Mouse (Mus musculus) liver, embryonic 12.5 days (tissue): ENCODE measurements around the gene Tas2r115. TPM values are rescaled to one million over a fixed set of nuclear protein-coding genes. Genes with fewer than 3 reads are reported as not detected.
"Not testable (repeated sequence)": the region's sequence is repeated elsewhere in the genome, so short reads cannot be mapped to it uniquely, and the experiment has no call there.

Experiments used
- ATAC-seq: fragments of 200-750 bp; cut with Nextera tagmentation; 2 replicates; pipeline ENCODE4 v1.8.0; 2017; ENCODE audit warnings: moderate number of reproducible peaks, mild to moderate bottlenecking, moderate library complexity
- H3K27ac ChIP-seq: fragments of 300-500 bp; sonication (generic); 2 replicates; pipeline ENCODE4 v1.5.1; 2016; ENCODE audit warnings: mild to moderate bottlenecking
- H3K27me3 ChIP-seq: fragments of 300-500 bp; sonication (generic); replicated peaks from 2 replicates; pipeline ENCODE4 v1.6.1; 2016; ENCODE audit warnings: mild to moderate bottlenecking, moderate library complexity
- H3K36me3 ChIP-seq: fragments of 300-500 bp; sonication (generic); 2 replicates; pipeline ENCODE4 v1.6.1; 2016; ENCODE audit warnings: mild to moderate bottlenecking, moderate library complexity
- H3K4me1 ChIP-seq: fragments of 300-500 bp; sonication (generic); 2 replicates; pipeline ENCODE4 v1.6.1; 2016
- H3K4me2 ChIP-seq: fragments of 300-500 bp; sonication (generic); 2 replicates; pipeline ENCODE4 v1.6.1; 2016; ENCODE audit warnings: mild to moderate bottlenecking, moderate library complexity
- H3K4me3 ChIP-seq: fragments of 300-500 bp; sonication (generic); 2 replicates; pipeline ENCODE4 v1.5.1; 2016; ENCODE audit warnings: mild to moderate bottlenecking, moderate library complexity
- H3K9ac ChIP-seq: fragments of 300-500 bp; sonication (generic); 2 replicates; pipeline ENCODE4 v1.6.1; 2016; ENCODE audit warnings: mild to moderate bottlenecking, moderate library complexity
- H3K9me3 ChIP-seq: fragments of 300-500 bp; sonication (generic); replicated peaks from 2 replicates; pipeline ENCODE4 v1.6.1; 2016; ENCODE audit warnings: mild to moderate bottlenecking, moderate library complexity
- WGBS: fragments of 180-500 bp; shearing (Covaris S2); methylation state at CpG from one replicate; pipeline ENCODE4 v1.1.7; 2016; ENCODE audit not compliant: insufficient replicate concordance; 5-methylcytosine and 5-hydroxymethylcytosine counted together
- polyA plus RNA-seq: library from polyadenylated mRNA; unstranded; fragments of >200 nt; fragmentation: Nextera tagmentation; extraction: Ambion mirVana; gene quantifications from 2 replicates; pipeline ENCODE4 v1.2.1, GENCODE M21; 2016

The Tas2r115 gene
- not detected in 2 replicates for polyA plus RNA-seq

- no peak for ATAC-seq
Observed at GRCm38 (mm10) chr6:132737935-132738334, at the start of gene Tas2r115. TSS of gene Tas2r115 (minus strand) at chr6:132738035.

GRCm38 (mm10) chr6:132778062-132778461 is 40.2 kb upstream of the Tas2r115 start, which contains the start of gene Tas2r136:
TSS of gene Tas2r136 (minus strand) at chr6:132778162.
- ATAC-seq, result no peak
- H3K36me3 ChIP-seq, result no peaks in the 10 kb centered on the region
- H3K9ac ChIP-seq, result no peak within 1 kb of the TSS
- H3K4me3 ChIP-seq, result no peak within 1 kb of the TSS
- no peaks in the 10 kb centered on the region for H3K4me1 ChIP-seq
- H3K27me3 ChIP-seq, result no peaks in the 10 kb centered on the region
- H3K9me3 ChIP-seq, result no peaks in the 10 kb centered on the region
- no peak within 1 kb of the TSS for H3K4me2 ChIP-seq
- H3K27ac ChIP-seq, result no peak within 1 kb of the TSS

More at GRCm38 (mm10) chr6:132737935-132738334, at the start of gene Tas2r115:
- no peaks in the 10 kb centered on the region for H3K9me3 ChIP-seq
- H3K27me3 ChIP-seq, result no peaks in the 10 kb centered on the region
- no peak within 1 kb of the TSS for H3K27ac ChIP-seq
- H3K4me3 ChIP-seq, result no peak within 1 kb of the TSS
- H3K4me1 ChIP-seq, result no peaks in the 10 kb centered on the region
- no peaks in the 10 kb centered on the region for H3K36me3 ChIP-seq
- H3K9ac ChIP-seq, result no peak within 1 kb of the TSS
- no peak within 1 kb of the TSS for H3K4me2 ChIP-seq
- 55% methylated on average over 2 of the region's 2 CpGs for WGBS

GRCm38 (mm10) chr6:132761831-132762230 is 24.0 kb upstream of the Tas2r115 start, which contains the start of gene Tas2r102:
TSS of gene Tas2r102 (plus strand) at chr6:132762131.
- Histone ChIP-seq H3K9me3 (no peaks in the 10 kb centered on the region), H3K4me1 (no peaks in the 10 kb centered on the region), H3K4me3 (no peak within 1 kb of the TSS), H3K4me2 (no peak within 1 kb of the TSS), H3K27me3 (no peaks in the 10 kb centered on the region), H3K27ac (no peak within 1 kb of the TSS), H3K9ac (no peak within 1 kb of the TSS), H3K36me3 (no peaks in the 10 kb centered on the region)
- no peak for ATAC-seq
- 88% methylated on average over 2 of the region's 2 CpGs for WGBS

GRCm38 (mm10) chr6:132754430-132754829 is 16.6 kb upstream of the Tas2r115 start, which contains the start of gene Tas2r124:
TSS of gene Tas2r124 (plus strand) at chr6:132754730.
- Histone ChIP-seq H3K9ac (no peak within 1 kb of the TSS), H3K9me3 (no peaks in the 10 kb centered on the region), H3K27me3 (no peaks in the 10 kb centered on the region), H3K4me1 (no peaks in the 10 kb centered on the region), H3K36me3 (no peaks in the 10 kb centered on the region), H3K4me3 (no peak within 1 kb of the TSS), H3K4me2 (no peak within 1 kb of the TSS), H3K27ac (no peak within 1 kb of the TSS)
- no peak for ATAC-seq
- WGBS, result 43% methylated on average over 1 of the region's 1 CpGs

DNA sequence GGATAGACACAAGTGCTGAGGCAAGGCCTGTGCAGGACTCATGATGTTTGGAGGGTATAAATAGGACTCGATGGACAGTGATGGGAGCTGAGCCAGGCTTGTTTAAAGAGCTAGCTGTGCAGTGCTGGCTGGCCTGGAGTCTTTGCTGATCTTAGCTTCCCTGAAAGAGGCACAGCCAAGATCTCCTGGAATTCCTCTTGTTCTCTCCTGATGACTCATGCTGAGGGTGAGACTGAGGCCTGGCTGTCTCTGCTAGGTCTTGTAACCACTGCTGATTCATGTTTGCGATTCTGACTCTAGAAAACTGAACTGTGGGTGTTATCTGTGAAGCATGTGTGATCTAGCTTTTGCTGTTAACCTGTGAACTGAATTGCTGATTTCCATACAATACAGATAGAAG is 12.4 kb upstream of the Tas2r115 start:
- Histone ChIP-seq H3K4me1 (no peaks in the 10 kb centered on the region), H3K9me3 (no peaks in the 10 kb centered on the region), H3K4me2 (no peak overlapping the region), H3K9ac (no peak overlapping the region), H3K27ac (no peak overlapping the region), H3K27me3 (no peaks in the 10 kb centered on the region), H3K36me3 (no peaks in the 10 kb centered on the region), H3K4me3 (no peak overlapping the region)
- WGBS, result 62% methylated on average over 2 of the region's 2 CpGs
- ATAC-seq, result no peak

- H3K4me2 ChIP-seq, result no peak within 1 kb of the TSS
- no peak within 1 kb of the TSS for H3K9ac ChIP-seq
- no peaks in the 10 kb centered on the region for H3K27me3 ChIP-seq
- no peak for ATAC-seq
- WGBS, result 62% methylated on average over 3 of the region's 3 CpGs
- no peak within 1 kb of the TSS for H3K27ac ChIP-seq
- H3K9me3 ChIP-seq, result no peaks in the 10 kb centered on the region; the same call in 1 of the 2 replicates
- no peaks in the 10 kb centered on the region for H3K4me1 ChIP-seq
- H3K36me3 ChIP-seq, result no peaks in the 10 kb centered on the region
- H3K4me3 ChIP-seq, result no peak within 1 kb of the TSS
Observed at GRCm38 (mm10) chr6:132711828-132712227, 26.0 kb downstream of the Tas2r115 start, which contains the start of gene Tas2r122. TSS of gene Tas2r122 (minus strand) at chr6:132711928.

DNA sequence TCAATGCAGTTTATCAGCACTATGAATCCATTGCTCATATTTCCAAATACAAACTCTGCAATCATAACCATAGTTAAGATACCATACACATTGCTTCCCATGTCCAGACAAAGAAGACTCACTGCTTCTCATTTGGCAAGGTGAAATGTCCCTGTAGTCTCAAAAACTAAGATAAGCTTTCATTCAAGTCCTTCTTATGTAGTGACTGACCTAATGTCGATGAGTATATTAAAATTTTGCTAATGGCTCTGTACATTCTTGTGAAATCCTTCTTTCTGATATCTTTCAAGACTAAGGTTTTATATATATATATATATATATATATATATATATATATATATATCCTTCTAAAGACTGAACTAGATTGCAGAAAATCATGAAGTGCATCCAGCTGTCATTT is 36.9 kb downstream of the Tas2r115 start, which contains the start of gene Tas2r121:
Gene Tas2r121 (minus strand): TSS at position 101 of the 400 bp plus-strand sequence.
- H3K27me3 ChIP-seq, result no peaks in the 10 kb centered on the region
- no peak within 1 kb of the TSS for H3K27ac ChIP-seq
- no peak for ATAC-seq
- no peaks in the 10 kb centered on the region for H3K4me1 ChIP-seq
- no peak within 1 kb of the TSS for H3K4me2 ChIP-seq
- no peak within 1 kb of the TSS for H3K4me3 ChIP-seq
- WGBS, result 37% methylated on average over 1 of the region's 1 CpGs
- H3K9ac ChIP-seq, result no peak within 1 kb of the TSS
- no peaks in the 10 kb centered on the region for H3K9me3 ChIP-seq
- no peaks in the 10 kb centered on the region for H3K36me3 ChIP-seq

DNA sequence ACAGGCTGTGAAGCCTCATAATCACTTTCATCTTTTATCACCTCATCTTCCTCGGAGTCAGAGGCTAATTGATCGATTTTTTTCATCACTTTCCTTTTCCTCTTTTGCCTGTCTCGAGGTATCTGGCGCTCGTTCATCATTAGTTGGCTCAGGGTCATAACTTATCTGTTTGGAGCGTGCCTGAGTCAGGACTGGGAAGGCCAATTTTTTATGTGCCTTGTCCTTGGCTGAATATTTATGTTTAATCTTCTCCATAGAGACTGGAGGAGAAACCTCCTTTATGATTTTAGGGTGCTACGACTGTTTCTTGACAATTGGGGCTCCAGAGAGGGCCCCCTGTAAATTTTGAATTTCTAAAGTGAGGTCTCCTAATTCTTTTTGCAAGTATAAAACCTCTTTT is 46.2 kb downstream of the Tas2r115 start:
- not testable (repeated sequence) for H3K4me1 ChIP-seq, ATAC-seq, H3K9me3 ChIP-seq, H3K27ac ChIP-seq, H3K9ac ChIP-seq, H3K4me3 ChIP-seq, H3K36me3 ChIP-seq, H3K4me2 ChIP-seq, H3K27me3 ChIP-seq
- WGBS, result 70% methylated on average over 7 of the region's 7 CpGs

Other genes with a start within 250 kb of the Tas2r115 start
- gene Prh1, start 168.2 kb downstream of the Tas2r115 start, polyA plus RNA-seq, result not detected in 2 replicates
- gene Prp2, start 142.1 kb downstream of the Tas2r115 start, polyA plus RNA-seq, result not detected in 2 replicates
- not detected in 2 replicates for gene A630073D07Rik, start 86.5 kb downstream of the Tas2r115 start, polyA plus RNA-seq
- gene Tas2r120, start 81.1 kb downstream of the Tas2r115 start, polyA plus RNA-seq, result not detected in 2 replicates
- gene Tas2r121, start 37.0 kb downstream of the Tas2r115 start, polyA plus RNA-seq, result not detected in 2 replicates
- gene Tas2r122, start 26.1 kb downstream of the Tas2r115 start, polyA plus RNA-seq, result not detected in 2 replicates
- not detected in 2 replicates for gene Tas2r124, start 16.7 kb upstream of the Tas2r115 start, polyA plus RNA-seq
- gene Tas2r102, start 24.1 kb upstream of the Tas2r115 start, polyA plus RNA-seq, result not detected in 2 replicates
- not detected in 2 replicates for gene Tas2r136, start 40.1 kb upstream of the Tas2r115 start, polyA plus RNA-seq
- gene Tas2r117, start 64.8 kb upstream of the Tas2r115 start, polyA plus RNA-seq, result not detected in 2 replicates
- not detected in 2 replicates for gene Tas2r123, start 109.1 kb upstream of the Tas2r115 start, polyA plus RNA-seq
- gene Tas2r116, start 117.4 kb upstream of the Tas2r115 start, polyA plus RNA-seq, result not detected in 2 replicates
- not detected in 2 replicates for gene Tas2r110, start 130.0 kb upstream of the Tas2r115 start, polyA plus RNA-seq
- gene Tas2r113, start 155.0 kb upstream of the Tas2r115 start, polyA plus RNA-seq, result not detected in 2 replicates
- gene Tas2r125, start 171.6 kb upstream of the Tas2r115 start, polyA plus RNA-seq, result not detected in 2 replicates
- not detected in 2 replicates for gene Tas2r129, start 213.1 kb upstream of the Tas2r115 start, polyA plus RNA-seq
- gene Tas2r131, start 219.9 kb upstream of the Tas2r115 start, polyA plus RNA-seq, result not detected in 2 replicates
- not detected in 2 replicates for gene Tas2r109, start 242.9 kb upstream of the Tas2r115 start, polyA plus RNA-seq